Mouse (Mus musculus) right cerebral cortex, postnatal 10 days (tissue): ENCODE data around the gene Kcna7.
A peak's percentile ranks its signal among the peaks of the same experiment; 100 is the strongest.
"Not testable (repeated sequence)": the region's sequence is repeated elsewhere in the genome, so short reads cannot be mapped to it uniquely, and the experiment has no call there.

ENCODE experiments used
- DNase-seq, 2 experiments: peaks; one replicate each; pipeline ENCODE4 v3.0.0; 2021; ENCODE audit warnings: low spot score in 2 of 2

Gene Kcna7

DNA sequence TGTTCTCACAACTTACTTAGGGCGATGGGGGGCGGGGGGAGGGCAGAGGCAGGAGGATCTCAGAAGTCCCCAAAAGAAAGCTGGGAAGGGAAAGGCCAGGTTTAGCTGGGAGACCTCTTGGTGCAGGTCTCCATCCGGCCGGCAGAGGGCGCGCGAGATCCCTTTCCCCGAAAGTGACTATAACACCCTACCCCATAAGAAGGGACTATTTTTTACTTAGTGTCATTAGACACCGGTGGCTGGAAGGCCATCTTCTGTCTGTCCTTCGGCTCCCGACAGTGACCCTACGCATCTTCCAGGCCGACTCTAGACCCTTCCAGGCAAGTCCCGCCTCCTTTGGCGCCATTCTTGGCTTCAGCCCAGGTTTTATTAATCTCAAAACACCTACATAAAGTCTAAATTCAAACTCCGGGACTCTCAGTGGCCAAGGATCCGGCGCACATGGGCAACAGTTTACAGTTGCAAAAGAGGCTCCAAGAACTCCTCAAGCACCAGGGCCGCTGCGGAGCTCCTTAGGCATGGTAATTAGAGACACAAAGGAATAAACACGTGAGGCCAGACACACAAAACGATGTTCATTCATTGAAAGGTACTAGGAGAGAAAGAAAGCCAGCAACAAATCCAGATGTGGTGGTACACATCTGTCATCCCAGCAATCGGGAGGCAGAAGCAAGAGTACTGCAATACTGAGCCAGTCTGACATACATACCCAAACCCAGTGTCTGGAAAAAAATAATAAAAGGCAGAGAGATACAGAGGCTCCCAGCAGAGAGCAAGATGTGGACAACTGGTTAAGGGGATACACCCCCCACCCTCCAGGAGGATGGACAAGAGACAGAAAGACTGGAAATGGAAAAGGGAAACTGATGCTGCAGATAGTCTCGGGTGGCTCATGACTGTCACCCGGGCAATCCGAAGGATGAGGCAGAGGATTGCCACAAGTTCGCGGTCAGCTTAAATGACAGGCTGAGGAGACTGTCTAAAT is at the start of gene Kcna7:
TSS of gene Kcna7 (plus strand) at position 563 of the 985 bp plus-strand sequence.
- peak in 1 of 2 experiments; percentile 77 for DNase-seq

DNA sequence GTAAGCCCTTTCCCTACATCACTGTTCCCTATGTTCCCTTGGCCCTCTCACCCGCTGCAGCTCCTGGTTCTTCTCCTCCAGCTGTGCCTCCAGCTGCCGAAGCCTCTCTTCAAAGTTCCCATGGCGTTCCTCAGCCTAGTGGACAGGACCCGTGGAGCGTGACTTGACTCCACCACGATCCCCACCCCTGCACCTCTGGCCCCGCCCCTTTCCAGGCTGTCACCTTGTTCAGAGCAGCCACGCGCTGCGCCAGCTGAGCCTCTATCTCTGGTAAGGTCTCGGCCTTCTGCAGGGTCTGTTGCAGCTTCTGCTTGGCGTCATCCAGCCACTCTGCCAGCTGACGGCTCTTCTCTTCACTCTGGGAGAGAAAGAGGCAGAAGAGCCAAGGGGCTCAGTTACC is 49.4 kb upstream of the Kcna7 start:
- DNase-seq = no peak

DNA sequence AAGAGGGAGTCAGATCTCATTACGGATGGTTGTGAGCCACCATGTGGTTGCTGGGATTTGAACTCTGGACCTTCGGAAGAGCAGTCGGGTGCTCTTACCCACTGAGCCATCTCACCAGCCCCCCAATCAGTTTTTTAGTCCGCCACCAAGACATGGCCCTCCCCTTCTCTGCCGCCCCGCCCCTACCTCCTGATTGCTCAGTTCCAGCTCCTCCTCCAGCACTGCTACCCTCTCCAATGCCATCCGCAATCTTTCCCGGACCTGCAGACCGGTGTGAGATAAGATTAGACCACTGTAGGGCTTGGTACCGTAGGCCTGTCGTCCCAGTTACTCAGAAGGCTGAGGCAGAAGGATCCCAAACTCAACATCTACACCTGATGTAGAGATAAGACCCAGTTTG is 46.4 kb upstream of the Kcna7 start:
- DNase-seq = not testable (repeated sequence)

DNA sequence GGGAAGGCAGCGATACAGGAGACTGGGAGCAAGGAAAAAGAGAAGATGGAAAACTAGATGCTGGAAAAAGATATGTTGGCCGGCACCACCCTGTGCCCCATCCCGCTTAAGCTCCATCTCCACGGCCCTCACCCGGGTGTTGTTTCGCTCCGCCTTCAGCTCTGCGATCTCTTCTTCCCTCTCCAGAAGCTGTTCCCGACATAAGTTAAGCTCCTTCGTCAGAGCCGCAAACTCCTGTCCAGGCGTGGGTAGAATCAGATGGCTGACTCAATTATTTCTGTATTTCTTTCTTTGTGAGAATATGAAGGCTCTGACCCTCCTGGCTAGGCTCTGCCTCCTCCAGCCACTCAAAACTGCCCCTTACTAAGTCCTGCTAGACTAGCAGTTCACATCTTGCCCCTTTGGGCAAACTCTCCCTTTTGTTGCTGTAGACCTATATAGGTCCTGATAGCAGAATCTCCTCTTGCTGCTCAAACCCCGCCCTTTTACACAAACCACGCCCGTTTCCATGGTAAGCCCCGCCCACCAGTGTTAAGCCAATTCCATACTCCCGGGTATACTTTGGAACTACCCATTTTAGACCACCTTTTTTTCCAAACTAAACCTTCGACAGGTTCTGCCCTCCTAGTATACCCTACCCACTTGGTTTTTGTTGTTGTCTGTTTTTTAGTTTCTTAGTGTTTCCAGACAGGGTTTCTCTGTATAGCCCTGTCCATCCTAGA is 44.9 kb upstream of the Kcna7 start:
- no peak for DNase-seq

DNA sequence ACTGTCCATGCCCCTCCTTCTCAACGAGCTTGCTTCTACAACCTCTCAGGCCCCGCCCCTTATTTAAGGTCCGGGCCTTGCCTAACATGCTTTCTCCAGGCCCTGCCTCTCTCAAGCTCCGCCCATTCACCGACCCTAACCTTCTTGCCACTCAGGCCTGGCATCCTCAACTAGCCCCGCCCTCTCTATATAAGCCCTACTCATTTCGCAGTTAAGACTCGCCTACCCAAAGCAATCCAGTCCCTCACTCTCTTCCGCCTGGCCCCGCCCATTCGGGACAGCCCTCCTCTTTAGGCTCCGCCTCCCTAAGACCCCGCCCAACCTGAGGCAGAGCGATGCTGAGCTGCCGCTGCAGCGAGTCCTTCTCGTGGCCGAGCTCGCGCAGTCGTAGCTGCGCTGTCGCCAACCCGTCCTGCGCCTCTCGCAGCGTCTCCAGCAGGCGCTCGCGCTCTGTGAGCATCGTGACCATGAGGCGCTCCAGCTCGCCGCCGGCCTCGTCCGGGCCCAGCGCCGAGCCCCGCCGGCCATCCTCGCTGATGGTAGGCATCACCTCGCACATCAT is 44.1 kb upstream of the Kcna7 start:
- peak; percentile 90 to 93 for DNase-seq

DNA sequence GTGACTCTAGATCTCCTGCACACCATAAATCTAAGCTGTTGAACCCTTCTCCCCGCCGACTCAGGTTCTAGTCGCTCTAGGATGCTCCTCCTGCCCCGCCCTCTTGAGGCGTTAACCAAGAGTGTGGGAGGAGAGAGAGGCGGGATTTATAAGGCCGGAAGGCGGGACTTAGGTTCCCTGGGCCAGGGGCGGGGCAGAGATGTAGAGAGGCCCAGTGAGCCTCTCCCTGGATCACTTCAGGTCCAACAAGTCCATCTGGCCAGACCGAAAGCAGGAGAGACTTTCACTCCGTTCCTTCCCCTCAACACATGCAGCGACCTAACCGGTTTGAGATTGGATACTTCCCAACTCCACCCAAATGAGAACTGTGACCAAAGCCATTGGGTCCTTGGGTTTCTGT is 42.7 kb upstream of the Kcna7 start:
- peak; percentile 60 to 62 for DNase-seq

DNA sequence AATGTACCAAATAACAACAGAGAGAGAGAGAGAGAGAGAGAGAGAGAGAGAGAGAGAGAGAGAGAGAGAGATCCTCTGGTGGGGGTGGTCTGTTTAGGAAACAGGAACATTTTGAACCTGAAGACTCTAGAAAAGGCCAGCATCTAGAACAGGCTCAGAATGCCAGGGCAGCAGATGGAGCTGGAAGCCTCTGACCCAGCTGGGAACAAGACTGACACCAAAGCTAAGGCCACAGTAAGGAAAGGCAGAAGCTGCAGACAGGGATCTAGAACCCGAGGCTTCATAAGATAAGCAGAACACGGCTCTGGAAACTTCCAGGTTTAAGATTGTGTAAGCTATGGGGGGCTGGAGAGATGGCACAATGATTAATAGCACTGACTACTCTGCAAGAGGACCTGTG is 41.5 kb upstream of the Kcna7 start:
- no peak for DNase-seq

DNA sequence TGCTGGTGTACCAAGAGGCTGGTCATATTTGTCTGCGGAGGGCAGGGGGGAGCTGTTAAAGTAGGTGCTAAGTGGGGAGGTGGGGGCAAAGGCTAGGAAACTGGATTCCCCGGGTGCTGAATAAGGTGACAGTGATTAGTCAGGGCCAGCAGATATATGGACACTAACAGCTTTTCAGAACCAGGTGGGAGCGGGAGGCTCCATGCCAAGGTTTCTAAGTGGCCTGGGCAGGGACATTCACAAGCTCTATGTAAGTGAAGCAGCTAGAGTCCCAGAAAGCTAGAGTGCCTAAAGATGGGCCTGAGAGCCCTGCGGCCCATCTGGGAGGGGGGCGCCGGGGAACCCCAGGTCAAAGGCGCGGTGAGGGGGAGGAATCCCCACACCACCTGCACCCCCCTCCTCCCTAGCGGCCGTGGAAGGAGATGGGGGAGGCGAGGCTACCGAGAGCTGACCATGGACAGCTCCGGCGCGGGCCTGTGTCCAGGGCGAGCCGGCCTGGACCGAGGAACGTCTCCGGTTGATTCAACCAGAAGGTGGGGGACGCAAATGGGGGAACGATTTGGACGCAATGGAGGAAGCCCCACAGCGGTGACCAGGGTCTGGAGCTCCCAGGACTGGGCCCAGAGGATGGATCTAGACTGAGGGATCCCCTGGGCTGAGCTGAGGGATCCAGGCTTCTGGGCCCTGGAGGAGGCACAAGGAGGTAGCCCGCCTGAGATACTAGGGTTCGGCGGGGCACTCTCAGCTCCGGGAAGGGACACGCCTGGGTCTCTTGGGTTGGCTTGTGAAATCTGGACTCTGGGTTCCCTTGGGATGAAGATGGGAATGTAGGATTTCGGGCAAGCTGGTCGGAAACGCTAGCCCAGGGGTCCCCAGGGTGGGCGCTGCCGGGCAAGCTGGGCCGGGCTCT is 39.5 kb upstream of the Kcna7 start:
- DNase-seq = peak in 1 of 2 experiments; percentile 67

DNA sequence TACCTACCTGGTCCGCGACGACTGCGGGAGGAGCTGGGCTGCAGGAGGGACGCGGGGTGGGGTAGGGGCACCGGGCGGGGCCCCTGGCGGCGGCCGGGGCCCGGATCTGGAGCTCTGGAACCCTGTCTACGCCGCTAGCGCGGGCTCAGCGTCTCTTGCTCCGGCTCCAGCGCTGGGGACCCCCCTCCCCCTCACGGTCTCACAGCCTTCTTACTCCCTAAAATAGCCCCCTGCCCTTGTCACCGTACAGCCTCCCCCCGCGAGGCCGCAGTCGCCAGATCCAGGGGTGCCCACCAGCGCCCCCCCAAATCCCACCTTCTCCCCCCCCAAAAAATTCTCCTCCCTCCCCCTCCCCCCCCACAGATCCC is 38.8 kb upstream of the Kcna7 start, which contains the start of gene Ppfia3:
TSS of gene Ppfia3 (minus strand) at position 368 of the 368 bp plus-strand sequence.
- no peak for DNase-seq

DNA sequence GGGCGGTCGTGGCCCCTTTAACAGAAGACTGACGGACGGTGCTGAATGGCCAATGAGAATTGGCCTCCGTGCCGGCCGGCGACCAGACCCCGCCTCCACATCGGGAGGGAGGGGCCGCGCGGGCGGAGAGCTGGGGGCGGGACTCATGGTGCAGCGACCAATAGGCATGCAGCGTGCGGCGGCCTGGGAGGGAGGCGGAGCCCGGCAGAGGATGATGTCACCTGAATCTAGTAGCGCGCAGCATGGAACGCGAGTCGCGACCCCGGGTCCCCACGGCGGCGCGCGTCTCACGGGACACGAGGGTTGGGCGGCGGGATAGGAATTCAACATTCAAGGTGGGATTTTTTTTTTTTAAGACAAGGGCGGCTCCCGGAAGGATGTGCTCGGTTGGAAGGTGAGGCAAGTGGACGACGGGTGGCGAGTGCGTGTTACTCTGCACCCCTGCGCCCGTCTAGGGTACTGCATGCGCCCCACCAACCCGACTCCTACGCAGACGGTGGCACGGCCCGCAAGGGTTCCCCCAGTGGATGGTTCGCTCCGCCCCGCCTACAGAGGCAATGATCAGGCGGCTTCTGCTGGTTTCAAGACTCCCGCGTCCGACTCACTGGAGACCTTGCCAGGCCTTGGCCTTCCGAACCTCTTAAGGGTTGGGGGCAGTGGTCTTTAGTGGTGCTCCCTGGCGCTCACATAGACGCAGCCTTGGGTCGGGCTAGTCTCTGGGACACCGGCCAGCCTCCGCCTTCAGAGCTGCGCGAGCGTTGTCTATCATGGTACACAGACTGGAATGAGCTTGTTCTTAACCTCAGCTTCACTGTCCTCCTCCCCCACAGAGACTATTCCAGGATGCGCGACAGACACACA is 38.2 kb upstream of the Kcna7 start:
- DNase-seq = peak; percentile 99

DNA sequence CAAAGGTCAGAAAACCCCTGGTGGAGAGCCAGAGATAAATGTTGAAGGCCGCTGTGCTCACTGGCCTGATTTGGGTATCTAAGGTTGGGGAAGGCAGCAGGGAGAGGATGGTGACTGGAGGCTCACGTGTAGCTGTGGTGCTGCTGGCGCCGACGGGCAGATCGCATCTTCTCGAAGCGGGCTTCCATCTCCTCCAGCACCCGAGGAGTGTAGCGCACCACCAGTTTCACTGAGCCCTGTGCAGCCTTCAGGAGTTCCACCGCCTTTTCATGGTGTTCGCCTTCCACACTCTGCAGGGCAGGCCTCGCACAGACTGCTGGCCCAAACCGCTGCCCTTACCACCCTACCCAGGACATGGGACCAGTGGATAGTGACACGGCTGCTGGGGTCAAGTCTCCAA is 37.3 kb upstream of the Kcna7 start:
- peak; percentile 54 to 63 for DNase-seq

DNA sequence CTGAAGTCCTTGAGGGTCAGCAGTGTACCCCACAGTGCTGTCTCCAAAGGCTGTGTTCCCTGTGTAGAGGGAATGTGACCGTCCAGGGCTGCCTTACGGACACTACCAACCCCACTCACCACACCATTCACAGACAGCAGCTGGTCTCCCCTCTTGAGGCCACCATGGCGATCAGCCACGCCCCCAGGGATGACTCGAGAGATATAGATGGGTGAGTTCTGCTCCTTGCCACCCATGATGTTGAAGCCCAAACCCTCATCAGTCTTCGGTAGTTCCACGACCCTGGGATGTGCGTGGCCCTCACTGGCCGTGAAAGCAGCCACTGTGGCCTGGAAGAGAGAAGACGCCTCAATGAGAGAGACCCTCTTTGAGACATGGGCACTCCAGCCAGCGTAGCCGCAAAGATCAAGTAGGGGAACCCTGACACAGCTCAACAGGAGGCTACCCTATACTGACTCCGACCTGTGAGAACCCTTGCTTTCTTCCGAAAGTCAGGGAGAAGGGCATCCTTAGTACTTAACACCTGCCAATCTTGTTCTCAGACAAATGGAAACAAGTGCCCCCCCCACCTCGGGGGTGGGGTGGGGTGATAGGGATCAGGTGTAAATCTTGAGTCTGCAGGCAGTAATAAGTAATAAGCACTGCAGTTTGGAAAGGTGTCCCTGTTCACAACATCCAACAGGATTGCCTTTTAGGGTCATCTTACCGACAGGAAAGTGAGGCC is 36.3 kb upstream of the Kcna7 start:
- peak in 1 of 2 experiments; percentile 56 for DNase-seq

DNA sequence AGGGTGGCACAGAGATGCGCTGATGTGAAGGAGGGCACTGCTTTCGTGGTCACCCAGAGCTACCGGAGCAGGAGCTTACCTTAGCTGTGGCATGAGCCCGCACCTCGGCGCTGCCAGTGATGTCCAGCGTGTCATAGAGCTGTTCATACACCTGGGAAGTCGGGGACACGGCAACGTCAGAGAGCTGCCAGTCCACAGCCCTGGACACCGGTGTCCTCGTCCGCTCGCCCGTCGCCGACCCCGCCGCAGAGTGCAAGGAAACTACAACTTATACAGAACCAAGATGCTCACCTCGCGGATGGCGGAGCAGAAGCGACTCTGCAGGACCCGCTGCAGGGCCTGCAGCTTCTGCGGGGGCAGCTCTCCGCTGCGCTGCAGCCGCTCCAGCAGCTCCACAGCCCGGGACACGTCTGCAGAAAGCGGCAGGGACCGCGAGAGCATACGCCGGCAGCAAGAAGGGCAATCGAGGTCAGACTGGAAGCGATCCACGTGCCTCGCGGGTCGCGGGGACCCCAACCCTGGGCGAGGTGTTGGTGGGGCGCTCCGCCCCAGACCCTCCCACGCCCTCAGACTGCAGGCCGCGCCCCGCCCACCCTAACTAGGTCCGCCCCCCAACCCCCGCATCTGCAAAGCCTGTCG is 35.5 kb upstream of the Kcna7 start:
- peak in 1 of 2 experiments; percentile 73 for DNase-seq

DNA sequence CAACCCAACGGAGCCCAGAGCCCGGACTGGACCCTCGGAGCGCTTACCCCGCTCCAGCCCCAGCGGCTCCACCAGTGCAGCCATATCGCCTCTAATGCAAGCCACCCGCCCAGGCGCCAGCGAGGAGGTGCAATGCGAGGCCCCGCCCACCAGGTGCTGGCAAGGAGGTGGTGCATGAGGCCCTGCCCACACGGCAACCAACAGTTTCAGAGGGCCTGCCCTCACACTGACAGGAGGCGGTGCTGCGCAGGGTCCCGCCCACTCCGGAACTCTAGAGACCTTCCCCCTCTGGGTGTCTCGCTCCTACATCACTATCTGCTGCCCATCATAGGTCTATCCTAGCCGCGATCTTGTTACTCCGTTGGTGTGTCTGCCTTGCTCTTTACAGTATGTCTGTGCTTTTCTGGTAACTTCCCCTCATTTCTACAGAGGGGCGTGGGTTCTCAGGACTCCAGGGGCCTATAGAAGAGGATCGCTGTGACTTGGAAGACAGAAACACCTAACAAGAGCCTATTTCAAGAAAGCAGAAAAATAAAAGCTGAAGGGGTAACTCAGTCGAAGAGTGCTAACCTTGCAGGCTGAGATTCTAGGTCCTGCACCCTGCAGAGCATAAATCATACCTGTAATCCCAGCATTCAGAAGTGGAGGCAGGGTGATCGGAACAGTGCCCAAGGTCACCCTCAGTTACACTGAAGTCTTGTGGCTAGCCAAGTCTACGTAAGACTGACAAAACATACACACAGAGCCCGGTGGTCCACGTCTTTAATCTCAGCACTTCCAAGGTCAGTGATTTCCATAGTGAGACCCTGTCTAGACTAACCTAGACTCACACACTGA is 34.8 kb upstream of the Kcna7 start, which contains the start of gene Lin7b:
TSS of gene Lin7b (minus strand) at position 109 of the 837 bp plus-strand sequence.
- DNase-seq = peak; percentile 95 to 96

DNA sequence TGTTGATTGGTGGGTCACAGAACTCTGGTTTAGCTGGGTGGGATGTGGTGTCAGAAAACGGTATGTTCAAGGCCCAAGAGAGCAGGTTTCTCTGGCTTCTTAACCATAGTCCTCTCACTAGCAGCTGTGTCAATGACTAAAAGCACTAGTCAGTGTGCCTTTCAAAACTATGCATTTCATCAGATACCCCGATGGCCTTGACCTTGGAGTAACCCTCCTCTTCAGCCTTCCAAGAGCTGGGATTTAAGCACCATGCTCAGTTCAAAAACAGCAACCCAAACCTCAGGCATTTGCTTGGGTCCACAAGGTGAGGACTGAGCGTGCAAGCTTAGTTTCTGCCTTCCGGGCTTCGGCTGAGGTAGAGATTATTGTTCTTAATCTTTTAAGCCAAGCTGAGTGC is 33.1 kb upstream of the Kcna7 start:
- DNase-seq = no peak

DNA sequence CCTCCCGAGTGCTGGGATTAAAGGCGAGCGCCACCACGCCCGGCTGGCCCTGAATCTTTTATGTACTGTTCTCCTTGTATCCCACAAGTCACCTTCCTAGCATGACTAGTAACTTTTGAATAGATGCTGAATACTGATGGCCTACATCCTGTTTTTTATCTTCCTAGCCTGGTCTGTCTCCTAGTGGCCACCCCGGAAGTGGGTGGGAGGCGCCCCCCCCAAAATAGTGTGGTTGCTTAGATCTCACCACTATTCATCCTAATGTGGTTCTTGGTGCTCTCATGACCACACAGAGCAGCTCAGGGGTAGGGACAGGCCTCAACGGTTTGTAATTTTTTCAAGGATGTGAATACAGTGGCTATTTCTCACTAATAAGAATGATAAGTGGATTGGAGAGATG is 30.8 kb upstream of the Kcna7 start:
- no peak for DNase-seq

DNA sequence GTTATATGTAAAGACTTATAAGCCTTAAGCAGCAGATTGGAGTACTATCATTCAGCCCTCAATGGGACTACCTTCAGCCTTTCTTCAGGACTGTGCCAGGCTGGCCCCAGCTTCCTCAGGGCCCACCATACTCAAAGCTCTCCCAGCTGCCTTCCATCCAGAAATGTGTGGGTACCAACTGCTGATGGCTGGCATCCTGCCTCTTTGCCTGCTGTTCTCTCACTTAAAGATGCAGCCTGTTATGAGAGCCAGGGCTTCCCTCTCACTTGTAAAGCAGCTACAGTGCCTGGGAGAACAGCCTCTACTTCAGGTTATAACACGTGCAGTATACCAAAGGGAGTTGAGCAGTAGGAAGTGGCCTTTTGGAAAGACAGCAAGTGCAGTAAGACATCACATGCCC is 29.4 kb upstream of the Kcna7 start:
- peak in 1 of 2 experiments; percentile 71 for DNase-seq

DNA sequence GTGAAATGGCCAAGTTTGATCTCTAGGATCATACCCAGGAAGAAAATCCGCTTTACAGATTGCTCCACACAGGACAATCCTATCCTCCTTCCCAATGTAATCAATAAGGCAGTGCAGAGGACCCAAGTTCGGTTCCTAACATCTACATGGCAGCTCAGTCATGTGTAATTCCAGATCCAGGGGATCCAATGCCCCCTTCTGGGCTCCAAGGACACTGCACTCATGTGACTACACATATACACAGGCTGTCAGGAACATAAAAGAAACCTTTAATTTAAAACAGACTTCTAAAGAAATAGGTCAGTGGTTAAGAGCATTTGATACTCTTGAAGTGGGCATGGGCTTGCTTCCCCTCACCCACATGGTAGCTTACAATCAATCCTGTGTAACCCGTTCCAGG is 19.4 kb upstream of the Kcna7 start:
- DNase-seq = peak in 1 of 2 experiments; percentile 16
